Mouse (Mus musculus) CH12.LX (cell line): ENCODE measurements around the gene Nod1. TPM values are rescaled to one million over a fixed set of nuclear protein-coding genes. Genes with fewer than 3 reads are reported as not detected.

Experiments used
- DNase-seq: peaks from one replicate; pipeline ENCODE4 v3.0.0-alpha.2; 2013; ENCODE audit errors: extremely low read depth
- H3K27ac ChIP-seq: 2 replicates; pipeline ENCODE4 v1.5.1; 2012; ENCODE audit warnings: low read depth, mild to moderate bottlenecking, control low read depth, moderate library complexity; ENCODE audit not compliant: insufficient read depth
- H3K27me3 ChIP-seq: replicated peaks from 2 replicates; pipeline ENCODE3; 2012; ENCODE audit warnings: inconsistent platforms
- H3K36me3 ChIP-seq, 2 experiments: replicated peaks in 1 of 2; 2 replicates each; pipeline versions ENCODE3 to v1.6.1; 2012; ENCODE audit warnings: inconsistent platforms in 1 of 2, low read length in 1 of 2, mild to moderate bottlenecking in 1 of 2, mixed read lengths in 1 of 2, moderate library complexity in 1 of 2; ENCODE audit not compliant: control insufficient read depth in 1 of 2, insufficient read depth in 1 of 2
- H3K4me1 ChIP-seq, 2 experiments: 2 replicates each; pipeline ENCODE4 v1.6.1; 2012; ENCODE audit warnings: inconsistent platforms in 1 of 2, moderate library complexity in 1 of 2; ENCODE audit not compliant: insufficient read depth in 2 of 2, control insufficient read depth in 1 of 2
- H3K4me2 ChIP-seq: 2 replicates; pipeline ENCODE4 v1.6.1; 2012; ENCODE audit warnings: low read depth, mild to moderate bottlenecking, control low read depth; ENCODE audit not compliant: poor library complexity, insufficient read depth, severe bottlenecking
- H3K4me3 ChIP-seq, 3 experiments: fragments of 150-350 bp in 1 of 3; sonication (generic) in 1 of 3; replicated peaks in 1 of 3; 2 replicates each; pipeline versions ENCODE3 to v1.5.1; 2011 to 2012; ENCODE audit warnings: low read depth in 2 of 3, low read length in 2 of 3, mild to moderate bottlenecking in 2 of 3, moderate library complexity in 2 of 3, control low read depth in 1 of 3, improper control_type of control experiment in 1 of 3, inconsistent platforms in 1 of 3, mixed read lengths in 1 of 3; ENCODE audit not compliant: poor library complexity in 1 of 3
- H3K79me2 ChIP-seq: replicated peaks from 2 replicates; pipeline ENCODE4 v1.6.1; 2012; ENCODE audit warnings: mild to moderate bottlenecking, moderate library complexity; ENCODE audit not compliant: control insufficient read depth, poor library complexity, insufficient read depth, severe bottlenecking; ENCODE audit errors: extremely low read depth
- H3K9ac ChIP-seq: 2 replicates; pipeline ENCODE4 v1.6.1; 2012; ENCODE audit warnings: low read depth, mild to moderate bottlenecking, control low read depth, moderate library complexity; ENCODE audit not compliant: insufficient read depth
- H3K9me3 ChIP-seq: replicated peaks from 2 replicates; pipeline ENCODE3; 2012; ENCODE audit warnings: low read length, inconsistent platforms, mixed read lengths
- ELF1 ChIP-seq: IDR thresholded peaks from 2 replicates; pipeline ENCODE4 v1.6.1; 2014; ENCODE audit warnings: low read depth, mild to moderate bottlenecking, inconsistent platforms, low read length, improper control_type of control experiment
- EP300 ChIP-seq: IDR thresholded peaks from 2 replicates; pipeline ENCODE4 v1.6.1; 2011; ENCODE audit warnings: low read length, improper control_type of control experiment
- KAT2A ChIP-seq: IDR thresholded peaks from 2 replicates; pipeline ENCODE4 v1.6.1; 2012; ENCODE audit warnings: low read length, improper control_type of control experiment, inconsistent platforms; ENCODE audit not compliant: insufficient replicate concordance
- MAX ChIP-seq: IDR thresholded peaks from 2 replicates; pipeline ENCODE4 v1.6.1; 2011; ENCODE audit warnings: low read length, improper control_type of control experiment
- MEF2A ChIP-seq: IDR thresholded peaks from 2 replicates; pipeline ENCODE4 v1.6.1; 2014; ENCODE audit warnings: low read depth, mild to moderate bottlenecking, inconsistent platforms, low read length, improper control_type of control experiment, borderline replicate concordance
- MXI1 ChIP-seq: IDR thresholded peaks from 2 replicates; pipeline ENCODE4 v1.6.1; 2011; ENCODE audit warnings: mild to moderate bottlenecking, low read depth, low read length, improper control_type of control experiment
- POLR2A ChIP-seq: IDR thresholded peaks from 2 replicates; pipeline ENCODE4 v1.6.1; 2011; ENCODE audit warnings: low read depth, mild to moderate bottlenecking, improper control_type of control experiment, low read length
- SIN3A ChIP-seq: IDR thresholded peaks from 2 replicates; pipeline ENCODE4 v1.6.1; 2012; ENCODE audit warnings: low read length, improper control_type of control experiment, inconsistent platforms
- TBP ChIP-seq: conservative IDR thresholded peaks from 2 replicates; pipeline ENCODE4 v1.6.1; 2011; ENCODE audit warnings: low read depth, low read length, improper control_type of control experiment
- USF2 ChIP-seq: conservative IDR thresholded peaks from 2 replicates; pipeline ENCODE4 v1.6.1; 2011; ENCODE audit warnings: low read depth, low read length, improper control_type of control experiment
- ZNF384 ChIP-seq: IDR thresholded peaks from 2 replicates; pipeline ENCODE4 v1.6.1; 2012; ENCODE audit warnings: low read depth, low read length, improper control_type of control experiment, inconsistent platforms
- dilution Hi-C: fragments of 300-500 bp; cut with MboI; formaldehyde crosslinking; loops from 2 replicates; pipeline ENCODE4 v1.14.3; 2020; ENCODE audit warnings: low sequenced_read_pairs; ENCODE audit not compliant: extremely low pct_unique_long_range_greater_than_20kb, extremely low pct_ligation_motif_present
- in situ Hi-C: fragments of 300-500 bp; cut with MboI; formaldehyde crosslinking; loops from 3 replicates; pipeline ENCODE4 v1.14.3; 2019; ENCODE audit warnings: low sequenced_read_pairs, low pct_ligation_motif_present, low pct_unique_long_range_greater_than_20kb, mixed read lengths
- polyA plus RNA-seq: library from polyadenylated mRNA; unstranded; fragments of >175 nt; gene quantifications from 2 replicates; pipeline ENCODE4 v1.2.1, GENCODE M21; 2012; ENCODE audit warnings: low read depth; ENCODE audit not compliant: insufficient read length
- total RNA-seq, 2 experiments: library from RNA; depleted of rRNA; stranded (reverse); fragments of 300-350 nt in 1 of 2; fragments of >200 nt in 1 of 2; gene quantifications; 2 replicates each; pipeline ENCODE4 v1.2.3; 2012 to 2014

The Nod1 gene
- total and polyA plus RNA-seq, 3 experiments, result 0.29 to 0.46 (median 0.30) TPM

DNA sequence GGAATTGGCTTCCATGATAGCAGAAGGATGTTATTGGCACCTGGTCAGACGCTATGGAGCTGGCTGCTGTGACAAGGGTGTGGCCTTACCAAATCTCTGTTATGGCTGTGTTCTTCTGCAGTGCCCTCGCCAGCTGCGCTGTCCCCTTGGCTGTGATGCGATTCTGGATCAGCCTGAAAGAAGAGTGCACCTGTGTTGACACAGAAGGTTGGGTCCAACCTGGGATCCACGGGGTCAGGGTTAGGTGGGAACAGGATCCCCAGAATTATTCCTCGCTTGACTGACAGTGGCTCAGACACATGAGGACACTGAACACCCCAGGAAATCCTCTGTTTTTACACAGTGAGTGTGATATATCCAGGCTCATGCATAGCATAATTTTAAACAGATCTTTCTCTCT, 44.5 kb downstream of the Nod1 start:
- Histone ChIP-seq H3K4me3 (no peak overlapping the region), H3K36me3 (no peaks in the 10 kb centered on the region), H3K27ac (no peak overlapping the region), H3K9me3 (no peaks in the 10 kb centered on the region), H3K27me3 (no peaks in the 10 kb centered on the region), H3K79me2 (no peaks in the 10 kb centered on the region)
- dilution Hi-C loops, result no loop called here
- no peak for DNase-seq
- no peak for TF ChIP-seq MXI1
- no peak for TF ChIP-seq MEF2A
- no peak for TF ChIP-seq ELF1
- no peak for TF ChIP-seq USF2
- TF ChIP-seq, all 38 proteins: peak for 0
- in situ Hi-C loops, result loop anchor here (10.0 kb wide), 1 partner anchor 237 kb away; no protein-coding TSS in a partner anchor
- H3K4me2 ChIP-seq, result no peak overlapping the region
- H3K4me1 ChIP-seq, result peaks cover 3 to 16% of the 10 kb centered on the region in 2 experiments; a peak in 2 of 4 replicates
- H3K9ac ChIP-seq, result no peak overlapping the region

DNA sequence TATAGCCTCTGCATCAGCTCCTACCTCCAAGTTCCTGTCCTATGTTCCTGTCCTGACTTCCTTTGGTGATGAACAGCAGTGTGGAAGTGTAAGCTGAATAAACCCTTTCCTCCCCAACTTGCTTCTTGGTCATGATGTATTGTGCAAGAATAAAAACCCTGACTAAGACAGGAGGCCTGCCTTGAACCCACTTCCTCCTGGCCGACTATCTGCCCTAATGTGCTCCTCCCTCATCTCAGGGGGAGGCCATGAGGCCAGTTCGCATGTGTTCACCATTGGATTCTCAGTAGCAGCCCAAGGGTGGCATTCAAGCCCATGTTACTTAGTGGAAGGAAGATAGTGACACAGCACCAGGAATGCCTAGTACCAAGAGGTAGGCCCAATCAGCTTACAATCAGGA, 45.5 kb downstream of the Nod1 start:
- H3K36me3 ChIP-seq, result no peaks in the 10 kb centered on the region
- H3K27ac ChIP-seq, result no peak overlapping the region
- no peak for DNase-seq
- H3K9me3 ChIP-seq, result no peaks in the 10 kb centered on the region
- no peaks in the 10 kb centered on the region for H3K79me2 ChIP-seq
- H3K9ac ChIP-seq, result no peak overlapping the region
- peaks cover 3 to 16% of the 10 kb centered on the region in 2 experiments; a peak in 2 of 4 replicates for H3K4me1 ChIP-seq
- TF ChIP-seq MAX (no peak), KAT2A (no peak)
- TF ChIP-seq, all 38 proteins: peak for 0
- no peak overlapping the region for H3K4me2 ChIP-seq
- H3K27me3 ChIP-seq, result no peaks in the 10 kb centered on the region
- dilution Hi-C loops, result no loop called here
- H3K4me3 ChIP-seq, result no peak overlapping the region
- in situ Hi-C loops, result loop anchor here (10.0 kb wide), 1 partner anchor 238 kb away; no protein-coding TSS in a partner anchor

GRCm38 (mm10) chr6:54925736-54926440, 46.5 kb downstream of the Nod1 start:
- Histone ChIP-seq H3K4me2 (no peak overlapping the region), H3K79me2 (no peaks in the 10 kb centered on the region), H3K27ac (no peak overlapping the region), H3K36me3 (no peaks in the 10 kb centered on the region), H3K4me3 (no peak overlapping the region), H3K4me1 (peaks cover 3 to 16% of the 10 kb centered on the region in 2 experiments; a peak in 2 of 4 replicates), H3K9ac (no peak overlapping the region), H3K27me3 (no peaks in the 10 kb centered on the region)
- DNase-seq, result peak; percentile 23
- dilution Hi-C loops (no loop called here), in situ Hi-C loops (loop anchor here (10.0 kb wide), 1 partner anchor 239 kb away; no protein-coding TSS in a partner anchor)
- TF ChIP-seq SIN3A (no peak), KAT2A (no peak), POLR2A (no peak), TBP (no peak), EP300 (no peak), ZNF384 (no peak)
- TF ChIP-seq, all 38 proteins: peak for 0
- H3K9me3 ChIP-seq, result no peaks in the 10 kb centered on the region
